Mouse (Mus musculus): ENCODE results near the gene Cd300lg.

GRCm38 (mm10) chr11:102041350-102041949 is at the start of gene Cd300lg:
- TF ChIP-seq GATA1 (IDR thresholded peaks at IDR 0.05; ENCODE audit: low read length) (no peak), TAL1 (IDR thresholded peaks at IDR 0.05; ENCODE audit: low read length) (no peak)
